Mouse (Mus musculus) lung, postnatal 0 days (tissue): ENCODE measurements at regions not wholly inside any gene's neighbourhood (a gene's known extent, or its start where the extent isn't known, plus 50 kb on each side); places are given as distances from the start of the nearest gene placed in this dataset.

ENCODE experiments used
- CTCF ChIP-seq: IDR thresholded peaks from 2 replicates; pipeline ENCODE4 v1.5.1; 2016; ENCODE audit warnings: antibody characterized with exemption, mild to moderate bottlenecking
- EP300 ChIP-seq: IDR thresholded peaks from 2 replicates; pipeline ENCODE4 v1.6.1; 2016; ENCODE audit warnings: antibody characterized with exemption, mild to moderate bottlenecking, control low read depth

DNA sequence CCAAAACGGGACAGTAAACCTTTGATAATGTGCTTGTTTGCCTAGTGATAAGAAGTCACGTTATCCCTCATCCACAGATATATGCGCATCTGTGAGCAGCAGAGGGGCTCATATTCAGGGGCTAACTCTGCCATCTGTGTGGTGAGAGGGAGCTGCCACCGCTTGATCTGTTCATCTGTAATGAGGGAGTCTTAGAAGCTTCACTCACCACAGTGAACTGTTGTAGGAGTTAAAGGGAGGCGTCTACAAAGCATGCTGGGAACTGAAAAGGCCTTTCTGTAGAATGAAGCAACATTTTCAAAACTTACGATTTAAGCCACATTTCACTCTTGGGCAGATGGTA, 324.1 kb upstream of the 1700056E22Rik start:
- no peak for TF ChIP-seq CTCF
- no peak for TF ChIP-seq EP300
